Mouse (Mus musculus): ENCODE measurements around the gene Trappc6b.

Gene Trappc6b

DNA sequence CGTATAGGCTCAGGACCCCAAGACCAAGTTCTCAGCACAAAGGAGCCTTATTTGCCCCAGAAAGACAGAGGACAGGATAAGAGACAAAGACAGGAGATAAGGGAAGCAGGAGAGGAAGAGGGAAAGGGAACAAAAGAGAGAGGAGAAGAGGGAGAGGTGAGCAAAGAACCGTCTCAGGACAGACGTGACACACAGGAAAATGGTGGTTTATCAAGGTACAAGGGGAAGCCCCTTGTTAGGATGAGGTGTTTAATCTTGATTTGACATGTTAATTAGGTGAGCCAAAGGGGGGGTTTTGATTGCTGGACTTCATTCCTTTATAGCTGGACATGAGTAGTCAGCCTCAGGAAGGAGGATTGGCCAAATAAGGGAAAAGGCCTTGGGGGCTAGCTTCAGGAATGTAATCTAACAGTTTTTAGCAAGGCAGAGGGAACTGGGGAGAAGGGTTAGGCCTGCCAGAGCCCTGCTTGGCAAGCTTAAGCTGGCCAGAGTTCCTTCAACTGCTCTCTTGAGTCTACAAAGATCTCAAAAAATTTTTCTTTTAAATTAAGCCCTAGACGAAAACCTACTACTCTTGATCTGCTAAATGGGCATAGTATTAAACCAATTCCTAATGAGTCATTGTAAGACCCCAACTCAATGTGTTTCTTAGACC is 5.9 kb downstream of the Trappc6b start:
- in situ Hi-C loops (cut with MboI, MseI) = loop anchor here (10.0 kb wide), 1 partner anchor 159 kb away; the partner anchor contains the start of gene Fbxo33

DNA sequence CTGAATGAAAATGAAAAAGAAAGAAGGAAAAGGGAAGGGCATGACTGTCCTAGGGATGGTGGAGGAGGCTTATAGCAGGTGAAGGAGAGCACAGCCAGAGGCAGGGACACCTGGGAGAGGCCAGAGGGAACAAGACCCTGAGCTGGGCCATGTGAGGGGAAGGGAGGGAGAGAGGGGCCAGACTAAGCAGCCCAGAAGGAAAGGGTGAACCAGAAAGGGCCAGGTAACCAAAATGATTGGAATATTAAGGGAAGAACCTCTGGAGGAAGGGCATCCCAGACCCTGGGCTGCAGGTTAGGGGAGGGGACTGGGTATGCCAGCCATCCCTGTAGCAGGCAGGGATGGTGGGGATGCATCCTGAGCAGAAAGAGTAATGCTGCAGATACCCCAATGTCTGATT is 7.3 kb downstream of the Trappc6b start:
- in situ Hi-C loops (cut with MboI, MseI) = loop anchor here (10.0 kb wide), 1 partner anchor 161 kb away; the partner anchor contains the start of gene Fbxo33

DNA sequence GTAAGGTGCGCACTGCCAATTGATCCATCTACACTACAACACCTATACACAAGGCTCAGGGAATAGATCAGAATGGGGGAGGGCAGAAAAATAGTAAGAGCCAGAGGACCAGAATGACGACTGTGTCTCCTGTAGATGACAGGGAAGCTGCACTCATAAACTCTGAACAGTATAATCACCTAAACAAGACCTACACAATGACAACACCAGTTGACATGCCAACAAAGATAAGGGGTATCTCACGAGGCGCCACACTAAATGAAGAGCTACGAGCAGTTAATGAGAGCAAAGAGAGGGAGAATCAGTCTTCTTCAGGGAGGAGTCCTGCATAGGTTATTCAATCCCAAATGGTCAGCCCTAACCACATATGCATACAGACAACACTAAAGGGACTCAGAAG is 8.1 kb downstream of the Trappc6b start:
- in situ Hi-C loops (cut with MboI, MseI) = loop anchor here (10.0 kb wide), 1 partner anchor 162 kb away; the partner anchor contains the start of gene Fbxo33

DNA sequence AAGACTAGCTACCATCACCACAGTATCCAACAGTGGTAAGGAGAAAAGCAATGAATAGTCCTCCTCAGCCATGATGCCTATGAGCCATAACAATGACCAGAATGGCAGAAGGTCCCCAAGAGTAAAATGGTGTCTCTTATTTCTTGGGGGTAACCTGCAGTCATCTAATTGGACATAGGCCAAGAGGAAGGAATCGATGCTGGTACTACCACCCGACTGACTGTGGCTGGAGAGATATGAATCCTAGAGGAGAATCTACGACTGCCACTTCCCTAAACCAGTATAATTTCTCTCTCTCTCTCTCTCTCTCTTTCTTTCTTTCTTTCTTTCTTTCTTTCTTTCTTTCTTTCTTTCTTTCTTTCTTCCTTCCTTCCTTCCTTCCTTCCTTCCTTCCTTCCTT is 8.8 kb downstream of the Trappc6b start:
- in situ Hi-C loops (cut with MboI, MseI) = loop anchor here (10.0 kb wide), 1 partner anchor 162 kb away; the partner anchor contains the start of gene Fbxo33

DNA sequence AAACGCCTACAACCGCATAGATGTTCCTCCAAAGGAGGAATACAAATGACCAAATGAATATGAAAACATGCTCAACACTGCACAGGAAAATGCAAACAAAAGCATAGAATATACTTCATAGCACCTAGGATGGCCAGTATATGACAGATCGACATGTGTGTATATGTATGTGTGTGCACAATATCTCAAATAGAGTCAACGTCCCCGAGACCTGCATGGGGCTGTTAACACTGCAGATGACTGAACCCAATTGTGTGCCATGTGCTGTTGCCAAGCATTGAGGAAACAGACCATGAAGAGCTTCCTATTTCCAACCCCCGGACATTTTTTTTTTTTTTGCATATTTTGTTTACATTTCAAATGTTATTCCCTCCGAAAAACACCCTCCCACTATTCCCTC is 20.4 kb downstream of the Trappc6b start:
- in situ Hi-C loops (cut with MboI, MseI) = no loop called here

DNA sequence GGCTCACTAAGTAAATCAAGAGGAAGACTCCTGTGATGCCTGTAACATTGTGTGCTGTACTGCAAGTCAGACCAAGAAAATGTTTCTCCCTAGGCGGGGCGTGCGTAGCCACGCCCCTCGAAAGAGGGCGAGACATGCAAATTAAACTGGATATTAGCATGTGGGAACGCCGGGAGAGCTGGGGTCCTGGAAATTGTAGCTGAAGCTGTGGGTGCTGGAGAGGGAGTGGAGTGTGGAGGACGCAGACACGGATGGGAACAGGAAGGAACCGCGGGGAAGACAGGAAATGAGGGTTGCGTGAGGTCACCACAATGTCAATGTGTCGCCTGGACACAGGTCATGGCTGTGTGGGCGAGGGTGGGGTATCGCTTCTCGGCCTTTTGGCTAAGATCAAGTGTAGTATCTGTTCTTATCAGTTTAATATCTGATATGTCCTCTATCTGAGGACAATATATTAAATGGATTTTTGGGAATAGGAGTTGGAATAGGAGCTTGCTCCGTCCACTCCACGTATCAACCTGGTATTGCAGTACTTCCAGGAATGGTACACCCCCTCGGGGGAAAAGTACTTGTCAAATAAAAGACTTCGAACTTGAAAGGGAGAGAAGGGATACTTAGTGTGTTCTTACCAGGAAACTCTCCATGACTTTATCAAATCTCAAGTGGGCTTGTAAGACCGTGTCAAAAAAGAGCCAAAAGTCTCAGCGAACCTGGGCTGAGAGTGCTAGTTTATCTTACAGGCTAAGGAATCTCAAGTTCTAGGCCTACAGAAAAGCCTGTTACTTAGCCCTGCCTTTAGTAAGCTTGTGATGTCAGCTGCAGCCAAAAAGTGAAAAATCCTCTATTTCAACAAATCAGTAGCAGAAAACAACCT is 21.1 kb downstream of the Trappc6b start:
- in situ Hi-C loops (cut with MboI, MseI) = no loop called here

DNA sequence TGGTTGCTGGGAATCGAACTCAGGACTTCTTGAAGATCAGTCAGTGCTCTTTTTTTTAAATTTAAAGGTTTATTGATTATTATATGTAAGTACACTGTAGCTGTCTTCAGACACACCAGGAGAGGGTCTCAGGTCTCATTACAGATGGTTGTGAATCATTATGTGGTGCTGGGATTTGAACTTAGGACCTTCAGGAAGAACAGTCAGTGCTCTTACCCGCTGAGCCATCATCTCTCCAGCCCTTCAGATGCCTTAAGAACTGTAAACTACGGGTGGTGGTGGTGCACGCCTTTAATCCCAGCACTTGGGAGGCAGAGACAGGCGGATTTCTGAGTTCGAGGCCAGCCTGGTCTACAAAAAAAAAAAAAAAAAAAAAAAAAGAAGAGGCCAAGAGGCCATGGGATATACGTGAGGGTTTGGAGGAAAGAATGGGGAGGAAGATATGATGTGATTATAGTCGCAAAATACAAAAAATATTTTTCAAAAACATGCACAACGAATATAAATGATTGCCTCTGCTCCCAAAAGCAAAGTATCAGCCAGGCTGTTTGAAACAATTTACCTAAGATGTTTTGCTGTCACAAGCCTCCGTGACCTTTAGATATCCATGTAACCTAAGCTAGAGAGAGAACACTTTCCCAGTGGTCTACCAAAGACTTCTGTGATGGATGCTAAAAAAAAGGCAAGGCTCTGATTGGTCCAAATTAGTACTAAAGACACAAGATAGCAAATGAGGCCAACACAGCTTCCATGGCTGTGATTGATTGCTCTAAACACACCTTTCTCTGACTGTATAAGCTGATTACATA is 21.9 kb downstream of the Trappc6b start:
- in situ Hi-C loops (cut with MboI, MseI) = no loop called here

DNA sequence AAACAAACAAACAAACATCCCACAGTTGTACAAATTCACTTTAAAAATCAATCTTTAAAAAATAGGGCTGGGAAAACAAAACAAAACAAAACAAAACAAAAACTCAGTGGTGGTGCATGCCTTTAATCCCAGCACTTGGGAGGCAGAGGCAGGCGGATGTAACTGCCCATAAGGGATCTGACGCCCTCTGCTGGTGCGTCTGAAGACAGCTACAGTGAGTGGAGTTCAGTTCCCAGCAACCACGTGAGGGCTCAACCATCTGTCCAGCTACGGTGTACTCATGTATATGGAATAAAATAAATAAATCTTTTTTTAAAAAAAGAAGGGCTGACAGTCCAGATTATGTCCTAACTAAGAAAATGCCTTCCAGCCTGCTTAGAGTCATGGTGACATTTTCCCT is 29.2 kb downstream of the Trappc6b start:
- in situ Hi-C loops (cut with MboI, MseI) = no loop called here

DNA sequence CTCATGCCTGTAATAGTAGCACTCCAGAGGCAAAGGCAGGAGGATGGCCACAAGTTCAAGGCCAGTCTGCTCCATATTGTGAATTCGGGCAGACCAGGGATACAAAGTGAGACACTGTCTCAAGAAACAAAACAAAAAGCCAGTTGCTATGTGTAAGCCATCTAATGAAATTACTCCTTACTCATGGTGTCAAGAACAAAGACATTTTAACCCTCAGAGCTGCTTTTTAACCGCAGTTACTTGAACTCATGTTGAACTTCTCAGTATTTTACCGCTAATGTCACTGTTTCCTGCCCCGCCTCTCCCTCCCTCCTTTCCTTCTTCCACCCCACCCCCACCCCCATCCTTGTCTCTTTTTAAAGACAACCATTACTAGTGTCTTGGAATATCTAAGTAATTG is 40.0 kb downstream of the Trappc6b start:
- in situ Hi-C loops (cut with MboI, MseI) = no loop called here

DNA sequence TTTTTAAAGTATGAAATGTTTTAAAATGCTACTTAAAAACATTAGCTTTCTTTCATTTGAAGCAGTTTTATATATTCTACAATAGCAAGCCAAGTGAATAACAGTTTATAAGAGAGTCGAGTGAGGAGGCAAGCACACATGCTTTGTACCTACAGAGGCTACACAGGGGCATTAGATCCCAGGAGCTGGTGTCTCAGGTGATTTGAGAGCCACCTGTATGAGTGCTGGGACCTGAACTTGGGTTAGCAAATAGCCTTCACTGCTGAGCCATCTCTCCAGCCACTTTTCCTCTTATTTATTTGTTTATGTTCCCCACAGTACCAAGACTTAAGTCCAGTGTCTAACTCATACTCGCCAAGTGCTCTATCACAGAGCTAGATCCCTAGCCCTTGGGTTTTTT is 41.4 kb downstream of the Trappc6b start:
- in situ Hi-C loops (cut with MboI, MseI) = loop anchor here (10.0 kb wide), 1 partner anchor 115 kb away; no protein-coding TSS in a partner anchor

DNA sequence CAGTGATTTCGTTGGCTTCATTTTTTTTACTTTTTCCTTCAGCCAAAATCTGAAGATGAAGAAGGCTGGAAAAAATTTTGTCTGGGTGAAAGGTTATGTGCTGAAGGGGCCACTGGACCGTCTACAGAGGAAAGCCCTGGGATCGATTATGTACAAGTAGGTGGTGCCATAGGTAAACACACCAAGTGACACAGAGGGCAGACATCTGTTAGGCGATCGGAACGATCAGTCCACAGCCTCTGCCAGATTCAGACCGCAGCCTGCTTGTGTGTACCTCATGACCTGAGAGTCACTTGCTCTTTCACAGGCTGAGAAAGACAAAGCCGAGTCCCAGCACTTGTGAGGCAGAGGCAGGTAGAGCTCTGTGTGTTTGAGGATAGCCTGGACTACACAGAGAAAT is 43.3 kb downstream of the Trappc6b start:
- in situ Hi-C loops (cut with MboI, MseI) = loop anchor here (10.0 kb wide), 1 partner anchor 117 kb away; no protein-coding TSS in a partner anchor

DNA sequence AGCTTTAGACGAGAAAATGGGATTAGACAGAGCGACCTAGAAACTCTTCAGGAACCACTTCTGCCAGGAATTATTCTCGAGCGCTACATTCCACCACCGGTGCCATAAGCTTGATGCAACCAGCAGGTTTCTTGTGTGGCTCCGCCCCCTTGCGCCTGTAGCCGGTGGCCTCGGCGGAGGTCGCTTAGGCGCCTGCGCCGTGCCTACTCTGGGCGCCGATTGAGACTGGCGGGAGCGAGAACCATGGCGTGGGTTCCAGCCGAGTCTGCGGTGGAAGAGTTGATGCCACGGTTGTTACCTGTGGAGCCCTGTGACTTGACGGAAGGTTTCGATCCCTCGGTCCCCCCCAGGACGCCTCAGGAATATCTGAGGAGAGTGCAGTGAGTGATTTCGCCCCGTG is 48.0 kb downstream of the Trappc6b start, which contains the start of gene Gemin2:
TSS of gene Gemin2 (plus strand) at position 160 of the 400 bp plus-strand sequence.
- in situ Hi-C loops (cut with MboI, MseI) = loop anchor here (10.0 kb wide), 1 partner anchor 122 kb away; no protein-coding TSS in a partner anchor

DNA sequence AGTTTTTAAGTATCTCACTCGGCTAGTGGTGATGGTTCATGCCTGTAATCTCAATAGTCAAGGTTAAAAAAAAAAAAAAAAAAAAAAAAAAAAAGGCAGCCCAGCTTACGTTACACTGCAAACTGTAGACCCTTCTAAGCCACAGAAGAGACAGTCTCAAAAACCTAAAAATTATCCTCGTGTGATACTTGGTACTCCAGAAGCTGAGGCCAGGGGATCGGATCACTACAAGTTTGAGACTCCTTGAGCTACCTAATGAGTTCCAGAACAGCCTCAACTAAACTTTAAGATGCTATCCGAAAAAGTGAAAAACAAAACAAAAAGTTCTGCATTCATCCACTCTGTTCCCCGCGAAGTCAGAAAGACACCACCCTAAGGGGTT is 48.6 kb downstream of the Trappc6b start:
- in situ Hi-C loops (cut with MboI, MseI) = loop anchor here (10.0 kb wide), 1 partner anchor 122 kb away; no protein-coding TSS in a partner anchor

DNA sequence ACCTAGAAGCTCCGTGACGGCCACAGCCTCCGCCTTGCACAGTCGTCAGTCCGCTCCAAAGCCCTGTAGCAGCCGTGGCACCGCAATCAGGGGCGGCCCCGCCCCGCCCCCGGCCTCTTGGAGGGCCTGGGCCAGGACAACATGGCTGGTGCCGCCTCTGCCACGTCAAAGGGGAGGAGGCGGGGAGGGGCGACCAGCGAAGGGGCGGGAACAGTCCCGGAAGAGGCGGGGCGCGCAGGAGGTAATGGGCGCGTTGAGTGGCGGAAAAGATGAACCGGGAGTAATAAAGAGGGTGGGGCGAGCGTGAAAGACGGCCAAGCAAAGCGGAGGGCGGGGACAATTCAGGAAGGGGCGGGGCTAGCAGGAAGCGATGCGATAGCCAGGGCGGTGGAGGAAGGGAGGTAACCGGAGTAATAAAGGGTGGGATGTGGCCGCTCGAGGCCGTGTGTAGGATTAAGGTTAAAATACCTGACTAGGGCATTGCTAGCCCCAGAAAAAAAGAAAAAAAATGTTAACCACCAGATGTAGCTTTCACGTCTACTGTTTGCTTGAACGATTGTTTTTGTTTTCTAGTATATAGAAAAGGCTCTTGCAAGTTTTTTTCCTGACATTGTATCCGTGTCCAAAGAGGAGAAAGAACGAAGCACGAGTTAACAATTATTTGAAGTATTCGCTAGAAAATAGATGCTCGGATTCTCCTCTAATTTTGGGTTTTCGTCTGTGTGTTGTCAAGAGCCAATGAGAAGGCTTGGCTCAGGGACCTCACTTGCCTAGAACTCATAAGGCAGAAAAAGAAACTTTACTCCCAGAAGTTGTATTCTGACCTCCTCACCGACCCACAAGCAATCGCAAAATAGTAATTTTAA is 49.2 kb downstream of the Trappc6b start, which contains the start of gene Sec23a:
TSS of gene Sec23a (minus strand) at position 174 of the 866 bp plus-strand sequence.
- in situ Hi-C loops (cut with MboI, MseI) = loop anchor here (10.0 kb wide), 1 partner anchor 123 kb away; no protein-coding TSS in a partner anchor

DNA sequence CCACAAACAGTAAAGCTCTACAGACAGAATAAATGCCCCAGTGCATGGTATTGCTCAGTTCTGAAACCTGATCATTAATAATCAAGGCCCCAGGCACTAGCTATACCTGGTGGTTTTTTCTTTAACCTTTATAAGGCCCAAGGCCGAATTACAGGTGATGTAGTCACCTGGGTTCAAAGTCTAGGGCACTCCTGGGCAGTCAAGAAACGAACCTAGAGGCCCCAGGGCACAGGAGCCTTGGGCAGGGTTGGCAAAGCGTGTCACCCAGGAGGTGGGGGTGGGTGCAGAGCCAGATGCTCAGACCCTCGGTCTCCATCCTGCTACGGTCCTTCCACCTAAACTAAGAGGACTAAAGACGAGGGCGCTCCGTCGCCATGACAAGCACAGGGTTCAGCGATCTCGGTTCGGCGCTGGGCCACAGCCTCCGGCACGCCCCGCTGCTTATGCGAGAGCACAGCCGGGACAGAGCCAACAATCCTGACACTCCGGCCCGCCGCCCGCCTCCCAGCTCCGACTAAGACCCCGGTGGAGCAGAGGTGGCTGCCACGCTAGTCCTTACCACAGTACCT is 49.9 kb downstream of the Trappc6b start:
- in situ Hi-C loops (cut with MboI, MseI) = loop anchor here (10.0 kb wide), 1 partner anchor 123 kb away; no protein-coding TSS in a partner anchor

DNA sequence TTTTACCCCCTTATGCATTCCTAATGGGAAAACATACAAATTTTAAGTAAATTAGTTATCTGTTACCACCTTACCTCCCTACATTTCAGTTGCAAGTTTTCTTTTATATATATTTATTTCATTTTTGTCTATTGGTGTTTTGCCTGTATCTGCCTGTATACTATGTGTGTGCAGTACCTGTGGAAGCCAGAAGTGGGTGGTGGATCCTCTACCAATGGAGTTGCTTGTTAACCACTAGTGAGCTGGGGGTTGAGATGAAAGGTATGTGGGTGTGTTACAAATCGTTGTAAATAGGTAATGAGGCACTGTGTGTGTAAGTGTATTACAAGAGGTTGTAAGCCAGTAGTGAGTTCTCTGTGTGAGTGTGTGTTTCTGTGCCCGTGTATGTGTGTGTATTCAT is 50.8 kb downstream of the Trappc6b start:
- in situ Hi-C loops (cut with MboI, MseI) = loop anchor here (10.0 kb wide), 1 partner anchor 124 kb away; no protein-coding TSS in a partner anchor
